Mouse (Mus musculus) induced T-regulatory cell, adult 2 months (primary cell): Measurements from ENCODE around the gene Cdkn2a.

ENCODE experiments used
- DNase-seq: peaks from one replicate; pipeline ENCODE4 v3.0.0-alpha.2; 2012; ENCODE audit warnings: low read depth

The Cdkn2a gene

GRCm38 (mm10) chr4:89276669-89277219, 17.7 kb downstream of the Cdkn2a start:
- no peak for DNase-seq

GRCm38 (mm10) chr4:89275811-89276584, 18.5 kb downstream of the Cdkn2a start:
- peak; percentile 21 for DNase-seq

- DNase-seq, result no peak
These were observed 19.5 kb downstream of the Cdkn2a start for GRCm38 (mm10) chr4:89274829-89275548.

- DNase-seq, result no peak
These were observed 20.4 kb downstream of the Cdkn2a start for GRCm38 (mm10) chr4:89274006-89274405.

DNA sequence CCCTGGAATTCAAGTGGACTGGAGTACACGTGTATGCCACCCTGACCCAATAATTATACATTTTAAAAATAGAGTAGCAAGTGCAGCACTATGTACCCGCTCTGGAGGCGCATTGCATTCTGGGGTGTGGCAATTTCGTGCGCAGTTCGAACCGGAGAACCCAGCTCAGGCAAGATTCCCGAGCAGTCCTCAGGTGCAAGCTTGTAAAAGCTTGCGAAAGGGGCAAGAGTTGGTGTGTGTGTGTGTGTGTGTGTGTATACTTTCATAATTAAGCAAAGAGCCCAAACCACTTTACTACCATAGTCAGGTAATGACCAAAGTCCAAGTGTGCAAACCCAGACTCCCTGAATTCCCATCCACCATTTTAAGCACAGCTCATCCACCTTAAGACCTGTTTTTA, 20.9 kb downstream of the Cdkn2a start:
- peak; percentile 50 for DNase-seq

DNA sequence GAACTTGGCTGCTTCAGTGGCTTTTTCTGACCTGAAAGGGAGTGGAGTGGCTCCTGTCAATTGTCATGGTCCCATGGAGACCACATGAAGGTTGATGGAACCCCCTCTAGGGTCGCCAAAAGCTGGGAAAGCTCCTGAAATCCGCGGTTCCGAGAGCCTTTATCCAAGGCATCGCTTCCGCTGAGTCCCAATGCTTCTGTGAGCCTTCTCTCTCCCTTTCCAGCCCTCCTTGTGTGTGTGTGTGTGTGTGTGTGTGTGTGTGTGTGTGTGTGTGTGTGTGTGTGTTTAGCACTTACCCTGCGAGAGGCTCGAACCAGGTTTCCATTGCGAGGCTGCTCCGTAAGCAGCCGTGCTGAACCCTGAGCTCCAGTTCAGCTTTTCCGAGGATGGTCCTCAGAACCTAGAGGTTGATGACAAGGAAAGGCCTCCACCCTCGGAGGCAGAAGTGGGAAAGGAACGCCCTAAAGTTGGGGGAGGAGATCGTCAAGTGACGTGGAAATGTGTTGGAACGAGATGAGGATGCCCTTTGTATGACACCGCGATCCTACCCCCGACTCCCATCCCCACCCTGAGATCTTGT, 21.4 kb downstream of the Cdkn2a start:
- DNase-seq, result peak; percentile 38

- no peak for DNase-seq
These were observed 22.2 kb downstream of the Cdkn2a start for GRCm38 (mm10) chr4:89272101-89272718.

GRCm38 (mm10) chr4:89257768-89258167, 36.7 kb downstream of the Cdkn2a start:
- no peak for DNase-seq

DNA sequence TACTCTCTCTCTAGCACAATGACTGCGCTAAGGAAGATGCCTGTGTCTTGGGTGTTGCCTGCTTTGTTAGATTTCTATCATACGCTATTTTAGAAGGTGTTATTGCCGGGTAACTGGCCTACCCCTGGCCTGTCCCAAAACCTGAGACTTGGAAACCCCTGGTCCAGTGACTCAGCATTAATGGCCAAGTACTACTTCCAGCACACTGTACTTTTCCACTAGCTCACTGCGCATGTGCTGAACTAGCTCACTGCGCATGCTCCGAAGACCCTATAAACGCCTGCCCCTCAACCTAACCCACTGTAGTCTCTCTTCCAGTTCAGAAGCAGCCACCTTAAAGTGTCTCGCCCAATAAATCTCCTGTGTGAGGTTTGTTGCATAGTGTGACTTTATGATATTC, 60.0 kb downstream of the Cdkn2a start:
- no peak for DNase-seq
